Mouse (Mus musculus) neural tube, embryonic 15.5 days (tissue): ENCODE measurements at regions not wholly inside any gene's neighbourhood (a gene's known extent, or its start where the extent isn't known, plus 50 kb on each side); places are given as distances from the start of the nearest gene placed in this dataset.
A peak's percentile ranks its signal among the peaks of the same experiment; 100 is the strongest.

Experiments used
- ATAC-seq: fragments of 200-750 bp; cut with Nextera tagmentation; 2 replicates; pipeline ENCODE4 v1.8.0; 2017; ENCODE audit warnings: mild to moderate bottlenecking, moderate TSS enrichment, moderate library complexity; ENCODE audit not compliant: low FRiP score
- H3K27ac ChIP-seq: fragments of 300-500 bp; sonication (generic); replicated peaks from 2 replicates; pipeline ENCODE4 v1.5.1; 2015; ENCODE audit warnings: mild to moderate bottlenecking, inconsistent platforms
- H3K27me3 ChIP-seq: fragments of 300-500 bp; sonication (generic); replicated peaks from 2 replicates; pipeline ENCODE4 v1.6.1; 2015; ENCODE audit warnings: inconsistent platforms
- H3K36me3 ChIP-seq: fragments of 300-500 bp; sonication (generic); 2 replicates; pipeline ENCODE4 v1.6.1; 2015; ENCODE audit warnings: inconsistent platforms
- H3K4me1 ChIP-seq: fragments of 300-500 bp; sonication (generic); 2 replicates; pipeline ENCODE4 v1.6.1; 2015; ENCODE audit warnings: inconsistent platforms
- H3K4me2 ChIP-seq: fragments of 300-500 bp; sonication (generic); 2 replicates; pipeline ENCODE4 v1.6.1; 2015; ENCODE audit warnings: inconsistent platforms, mild to moderate bottlenecking, moderate library complexity
- H3K4me3 ChIP-seq: fragments of 300-500 bp; sonication (generic); replicated peaks from 2 replicates; pipeline ENCODE4 v1.5.1; 2015; ENCODE audit warnings: mild to moderate bottlenecking, inconsistent platforms
- H3K9ac ChIP-seq: fragments of 300-500 bp; sonication (generic); replicated peaks from 2 replicates; pipeline ENCODE4 v1.6.1; 2015; ENCODE audit warnings: mild to moderate bottlenecking, inconsistent platforms
- H3K9me3 ChIP-seq: fragments of 300-500 bp; sonication (generic); replicated peaks from 2 replicates; pipeline ENCODE4 v1.6.1; 2016; ENCODE audit warnings: inconsistent platforms
- WGBS: fragments of 180-500 bp; shearing (Covaris S2); methylation state at CpG from one replicate; pipeline ENCODE4 v1.1.7; 2015; ENCODE audit warnings: mixed read lengths; 5-methylcytosine and 5-hydroxymethylcytosine counted together

- ATAC-seq = no peak
- Histone ChIP-seq H3K9me3 (no peaks in the 10 kb centered on the region), H3K36me3 (no peaks in the 10 kb centered on the region), H3K9ac (no peak overlapping the region), H3K4me1 (peaks cover 13% of the 10 kb centered on the region), H3K27me3 (no peaks in the 10 kb centered on the region), H3K4me2 (peak overlapping the region; percentile 13; the same call in 1 of the 2 replicates), H3K4me3 (no peak overlapping the region), H3K27ac (0 out of 2 replicates have a peak overlapping the region, but pooled peaks have one; percentile 7)
- 23% methylated on average over 8 of the region's 8 CpGs for WGBS
Observed at GRCm38 (mm10) chr13:44121241-44121671, 336.7 kb downstream of the Cd83 start.

GRCm38 (mm10) chr13:44121932-44122331 lies 337.4 kb downstream of the Cd83 start:
- WGBS = 55% methylated on average over 7 of the region's 7 CpGs
- no peak overlapping the region for H3K4me2 ChIP-seq
- no peak for ATAC-seq
- H3K4me3 ChIP-seq = no peak overlapping the region
- H3K36me3 ChIP-seq = no peaks in the 10 kb centered on the region
- no peaks in the 10 kb centered on the region for H3K27me3 ChIP-seq
- peaks cover 13% of the 10 kb centered on the region for H3K4me1 ChIP-seq
- no peaks in the 10 kb centered on the region for H3K9me3 ChIP-seq
- no peak overlapping the region for H3K27ac ChIP-seq
- H3K9ac ChIP-seq = no peak overlapping the region

GRCm38 (mm10) chr13:44126198-44126597 lies 341.6 kb downstream of the Cd83 start:
- peaks cover 8% of the 10 kb centered on the region for H3K4me1 ChIP-seq
- no peaks in the 10 kb centered on the region for H3K27me3 ChIP-seq
- 48% methylated on average over 10 of the region's 10 CpGs for WGBS
- H3K4me2 ChIP-seq = no peak overlapping the region
- H3K9ac ChIP-seq = no peak overlapping the region
- ATAC-seq = no peak
- no peak overlapping the region for H3K27ac ChIP-seq
- no peak overlapping the region for H3K4me3 ChIP-seq
- no peaks in the 10 kb centered on the region for H3K9me3 ChIP-seq
- H3K36me3 ChIP-seq = no peaks in the 10 kb centered on the region

GRCm38 (mm10) chr13:44128506-44129274 lies 344.1 kb downstream of the Cd83 start:
- H3K4me2 ChIP-seq = no peak overlapping the region
- no peaks in the 10 kb centered on the region for H3K36me3 ChIP-seq
- H3K9ac ChIP-seq = no peak overlapping the region
- no peaks in the 10 kb centered on the region for H3K9me3 ChIP-seq
- H3K4me3 ChIP-seq = no peak overlapping the region
- H3K27ac ChIP-seq = no peak overlapping the region
- H3K27me3 ChIP-seq = no peaks in the 10 kb centered on the region
- peaks cover 3% of the 10 kb centered on the region; the same call in 1 of the 2 replicates for H3K4me1 ChIP-seq
- 93% methylated on average over 16 of the region's 16 CpGs for WGBS
- no peak for ATAC-seq

GRCm38 (mm10) chr13:44131916-44132315 lies 347.3 kb downstream of the Cd83 start:
- Histone ChIP-seq H3K4me3 (no peak overlapping the region), H3K27me3 (no peaks in the 10 kb centered on the region), H3K4me1 (peaks cover 3% of the 10 kb centered on the region; the same call in 1 of the 2 replicates), H3K9ac (no peak overlapping the region), H3K27ac (no peak overlapping the region), H3K4me2 (no peak overlapping the region), H3K9me3 (no peaks in the 10 kb centered on the region), H3K36me3 (no peaks in the 10 kb centered on the region)
- WGBS = 85% methylated on average over 5 of the region's 5 CpGs
- no peak for ATAC-seq

- no peaks in the 10 kb centered on the region for H3K9me3 ChIP-seq
- H3K9ac ChIP-seq = no peak overlapping the region
- H3K4me2 ChIP-seq = no peak overlapping the region
- no peak overlapping the region for H3K27ac ChIP-seq
- peaks cover 3% of the 10 kb centered on the region; the same call in 1 of the 2 replicates for H3K4me1 ChIP-seq
- H3K4me3 ChIP-seq = no peak overlapping the region
- ATAC-seq = no peak
- WGBS = 92% methylated on average over 4 of the region's 4 CpGs
- H3K36me3 ChIP-seq = no peaks in the 10 kb centered on the region
- no peaks in the 10 kb centered on the region for H3K27me3 ChIP-seq
Observed at GRCm38 (mm10) chr13:44132510-44132909, 347.9 kb downstream of the Cd83 start.

- no peak overlapping the region for H3K9ac ChIP-seq
- WGBS = 25% methylated on average over 9 of the region's 9 CpGs
- no peak for ATAC-seq
- H3K4me3 ChIP-seq = no peak overlapping the region
- no peaks in the 10 kb centered on the region for H3K9me3 ChIP-seq
- peaks cover 3% of the 10 kb centered on the region; the same call in 1 of the 2 replicates for H3K4me1 ChIP-seq
- no peak overlapping the region for H3K27ac ChIP-seq
- no peaks in the 10 kb centered on the region for H3K27me3 ChIP-seq
- H3K36me3 ChIP-seq = no peaks in the 10 kb centered on the region
- H3K4me2 ChIP-seq = no peak overlapping the region
Observed at GRCm38 (mm10) chr13:44133436-44133835, 348.9 kb downstream of the Cd83 start.

- Histone ChIP-seq H3K9ac (no peak overlapping the region), H3K36me3 (no peaks in the 10 kb centered on the region), H3K4me1 (no peaks in the 10 kb centered on the region), H3K9me3 (no peaks in the 10 kb centered on the region), H3K27me3 (no peaks in the 10 kb centered on the region), H3K4me3 (no peak overlapping the region), H3K4me2 (no peak overlapping the region), H3K27ac (no peak overlapping the region)
- no peak for ATAC-seq
- WGBS = 54% methylated on average over 5 of the region's 5 CpGs
Observed at GRCm38 (mm10) chr13:44141181-44141580, 356.6 kb downstream of the Cd83 start.

- no peaks in the 10 kb centered on the region for H3K4me1 ChIP-seq
- no peaks in the 10 kb centered on the region for H3K9me3 ChIP-seq
- H3K9ac ChIP-seq = no peak overlapping the region
- H3K36me3 ChIP-seq = no peaks in the 10 kb centered on the region
- H3K4me3 ChIP-seq = no peak overlapping the region
- ATAC-seq = no peak
- no peak overlapping the region for H3K4me2 ChIP-seq
- WGBS = 94% methylated on average over 4 of the region's 4 CpGs
- H3K27ac ChIP-seq = no peak overlapping the region
- no peaks in the 10 kb centered on the region for H3K27me3 ChIP-seq
Observed at GRCm38 (mm10) chr13:44145441-44145840, 360.9 kb downstream of the Cd83 start.

GRCm38 (mm10) chr13:44147841-44148240 lies 363.3 kb downstream of the Cd83 start:
- Histone ChIP-seq H3K27me3 (no peaks in the 10 kb centered on the region), H3K4me1 (peaks cover 2% of the 10 kb centered on the region; the same call in 1 of the 2 replicates), H3K36me3 (no peaks in the 10 kb centered on the region), H3K9me3 (no peaks in the 10 kb centered on the region), H3K4me3 (no peak overlapping the region), H3K4me2 (no peak overlapping the region), H3K9ac (no peak overlapping the region), H3K27ac (no peak overlapping the region)
- no peak for ATAC-seq
- 89% methylated on average over 5 of the region's 5 CpGs for WGBS

- ATAC-seq = no peak
Observed at GRCm38 (mm10) chr13:44149499-44149898, 364.9 kb downstream of the Cd83 start.

GRCm38 (mm10) chr13:44151526-44151925 lies 367.0 kb downstream of the Cd83 start:
- Histone ChIP-seq H3K36me3 (no peaks in the 10 kb centered on the region), H3K4me3 (no peak overlapping the region), H3K27me3 (no peaks in the 10 kb centered on the region), H3K4me2 (no peak overlapping the region), H3K9ac (no peak overlapping the region), H3K27ac (no peak overlapping the region), H3K4me1 (peaks cover 12% of the 10 kb centered on the region; the same call in 1 of the 2 replicates), H3K9me3 (no peaks in the 10 kb centered on the region)
- no peak for ATAC-seq
- WGBS = 78% methylated on average over 6 of the region's 6 CpGs

More at GRCm38 (mm10) chr13:44149499-44149898, 364.9 kb downstream of the Cd83 start:
- H3K36me3 ChIP-seq = no peaks in the 10 kb centered on the region
- H3K27ac ChIP-seq = no peak overlapping the region
- no peak overlapping the region for H3K9ac ChIP-seq
- H3K4me2 ChIP-seq = no peak overlapping the region
- WGBS = 91% methylated on average over 3 of the region's 3 CpGs
- no peaks in the 10 kb centered on the region for H3K9me3 ChIP-seq
- H3K27me3 ChIP-seq = no peaks in the 10 kb centered on the region
- peaks cover 12% of the 10 kb centered on the region; the same call in 1 of the 2 replicates for H3K4me1 ChIP-seq
- no peak overlapping the region for H3K4me3 ChIP-seq
